Mouse (Mus musculus) spleen, adult 2 months (tissue): ENCODE data around the gene Myrip.

Experiments
- CTCF ChIP-seq: fragments of 200-500 bp; IDR thresholded peaks from 2 replicates; pipeline ENCODE4 v1.5.1; 2011; ENCODE audit warnings: mild to moderate bottlenecking, inconsistent platforms; ENCODE audit not compliant: insufficient read depth, insufficient read length, insufficient replicate concordance; ENCODE audit errors: extremely low read depth
- POLR2A ChIP-seq: fragments of 200-500 bp; IDR thresholded peaks from 2 replicates; pipeline ENCODE4 v1.6.1; 2011; ENCODE audit warnings: low read depth, low read length, inconsistent platforms

DNA sequence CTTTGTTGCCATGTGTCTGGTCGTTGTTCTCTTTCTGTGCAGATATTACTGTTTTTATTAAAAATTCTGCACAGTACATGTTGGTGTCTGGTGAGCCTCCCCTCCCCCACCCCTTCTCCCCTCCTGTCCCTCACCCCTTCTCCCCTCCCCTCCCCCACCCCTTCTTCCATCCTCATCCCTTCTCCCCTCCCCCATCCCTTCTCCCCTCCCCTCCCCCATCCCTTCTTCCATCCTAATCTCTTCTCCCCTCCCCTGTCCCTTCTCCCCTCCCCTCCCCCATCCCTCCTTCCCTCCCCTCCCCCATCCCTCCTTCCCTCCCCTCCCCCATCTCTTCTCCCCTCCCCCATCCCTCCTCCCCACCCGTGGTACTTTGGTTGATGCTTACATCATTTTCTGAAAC, 135.5 kb downstream of the Myrip start:
- TF ChIP-seq POLR2A (no peak), CTCF (no peak)
